Mouse (Mus musculus): ENCODE data around the gene Epb41l4b.
A peak's percentile ranks its signal among the peaks of the same experiment; 100 is the strongest.

DNA sequence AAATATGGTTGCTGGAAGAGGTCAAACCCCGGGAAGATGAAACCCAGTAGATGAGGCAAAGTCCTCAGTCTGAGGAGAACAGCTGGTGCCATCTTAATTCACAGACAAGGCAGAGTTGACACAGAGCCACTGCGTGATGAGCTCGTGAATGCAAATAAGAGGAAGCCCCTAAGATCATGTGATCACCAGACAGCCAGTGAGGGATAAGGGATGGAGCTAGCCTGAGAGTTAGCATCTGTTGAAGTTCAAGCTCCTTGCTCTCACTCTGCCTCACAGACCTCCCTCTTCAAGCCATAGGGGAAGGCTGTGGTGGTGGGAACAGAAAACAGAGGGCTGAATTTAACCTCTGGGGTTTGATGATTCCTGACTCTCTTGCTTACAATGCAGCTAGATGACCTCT is 22.4 kb upstream of the Epb41l4b start:
- TF ChIP-seq MAZ (IDR thresholded peaks at IDR 0.05; ENCODE audit: low read depth, low read length) (peak; percentile 65), POLR2A (IDR thresholded peaks at IDR 0.05; ENCODE audit: low read depth, low read length) (peak; percentile 58), NRF1 (IDR thresholded peaks at IDR 0.05; ENCODE audit: low read depth, low read length) (peak; percentile 14; the same call in 1 of the 2 replicates), CTCF (conservative IDR thresholded peaks at IDR 0.05 in 1 of 2, IDR thresholded peaks at IDR 0.05 in 1 of 2; ENCODE audit: low read depth in 2 of 2, low read length in 2 of 2) (no peak), KAT2A (IDR thresholded peaks at IDR 0.05; ENCODE audit: insufficient replicate concordance, low read length) (no peak), ETS1 (conservative IDR thresholded peaks at IDR 0.05; ENCODE audit: low read depth, low read length) (peak; percentile 87), JUND (conservative IDR thresholded peaks at IDR 0.05; ENCODE audit: low read depth, low read length) (peak; percentile 34; the same call in 1 of the 2 replicates)

Measured in CH12.LX (cell line).